Mouse (Mus musculus) thymus, postnatal 36 days (tissue): ENCODE measurements around the gene Dab1.

Source experiments
- DNase-seq, 2 experiments: peaks; one replicate each; pipeline ENCODE4 v3.0.0; 2022; ENCODE audit warnings: mixed read lengths in 2 of 2

Dab1 gene

DNA sequence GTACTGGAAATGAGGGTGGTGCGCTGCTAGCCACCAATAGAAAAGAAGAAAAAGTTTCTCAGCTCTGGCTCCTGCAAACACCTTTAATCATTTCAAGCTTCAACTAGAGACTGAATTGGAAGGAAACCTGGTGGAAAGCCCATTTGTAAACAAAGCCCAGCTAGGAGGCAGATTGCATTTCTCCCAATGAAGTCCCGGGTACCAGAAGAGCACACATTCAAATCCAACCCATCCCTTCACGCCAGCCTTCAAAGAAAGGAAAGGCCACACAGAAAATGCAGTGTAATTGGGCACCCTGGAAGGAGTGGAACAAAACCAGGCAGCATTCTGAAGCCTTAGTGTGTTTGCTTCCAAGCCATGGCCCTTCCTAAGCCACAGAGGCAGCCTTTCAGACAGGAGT is 776.4 kb downstream of the Dab1 start:
- no peak for DNase-seq

- DNase-seq = no peak
Observed at GRCm38 (mm10) chr4:104396095-104396494, 776.9 kb downstream of the Dab1 start.

- DNase-seq = no peak
Observed at GRCm38 (mm10) chr4:104399106-104399730, 780.1 kb downstream of the Dab1 start.

DNA sequence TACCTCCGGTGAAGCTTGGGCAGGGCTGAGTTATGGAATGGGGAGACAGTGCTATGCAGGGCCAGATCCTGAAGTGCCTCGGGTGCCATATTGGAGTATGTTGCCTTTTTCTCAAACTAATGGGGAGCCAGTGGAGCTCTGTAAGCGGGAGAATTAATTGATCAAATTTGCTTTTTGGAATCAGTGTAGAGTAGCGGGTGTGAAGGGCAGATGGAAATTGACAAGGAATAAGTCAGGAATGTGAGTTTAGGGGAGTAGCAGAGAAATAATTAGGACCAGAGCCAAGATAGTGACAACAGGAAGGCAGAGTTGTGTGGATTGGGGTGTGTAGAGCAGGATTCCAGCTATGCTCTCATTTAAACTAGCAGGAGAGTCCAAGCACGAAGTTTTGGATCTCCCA is 784.9 kb downstream of the Dab1 start:
- DNase-seq = no peak

DNA sequence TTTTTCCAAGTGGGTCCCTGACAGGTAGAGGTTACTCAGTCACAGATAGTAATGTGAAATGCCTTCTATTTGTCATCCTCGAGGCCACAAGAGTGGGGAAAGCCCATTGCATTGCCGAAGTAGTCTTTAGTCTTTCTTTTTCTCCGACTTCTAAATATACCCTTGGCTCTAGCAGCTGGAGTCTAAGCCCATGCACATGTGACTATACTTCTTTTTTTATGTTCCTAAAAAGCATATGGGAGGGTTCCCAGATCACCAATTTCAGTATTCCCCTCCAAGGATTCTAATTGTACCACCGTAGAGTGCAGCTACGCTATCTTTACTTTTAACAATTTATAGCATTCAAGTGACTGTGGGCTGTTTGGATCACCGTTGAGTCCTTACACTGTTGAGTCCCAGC is 791.8 kb downstream of the Dab1 start:
- DNase-seq = no peak

DNA sequence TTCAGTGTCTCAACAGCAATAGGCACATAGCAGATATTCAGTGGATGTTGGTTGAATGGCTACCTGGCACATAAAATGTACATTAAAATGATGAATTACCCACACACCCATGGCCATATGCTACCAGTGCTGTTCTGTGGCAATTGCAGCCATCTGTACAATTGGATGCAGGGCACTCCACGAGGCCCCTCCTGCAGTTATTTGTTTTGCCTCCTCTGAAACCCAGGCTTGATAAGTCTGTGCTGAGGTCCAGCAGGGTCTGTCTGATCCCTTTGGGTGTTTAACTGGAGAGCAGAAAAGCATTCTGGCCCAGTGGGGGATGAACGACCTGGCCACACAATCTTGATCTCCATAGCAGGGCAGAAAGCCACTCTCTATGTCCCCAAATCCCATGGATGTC is 796.3 kb downstream of the Dab1 start:
- no peak for DNase-seq

DNA sequence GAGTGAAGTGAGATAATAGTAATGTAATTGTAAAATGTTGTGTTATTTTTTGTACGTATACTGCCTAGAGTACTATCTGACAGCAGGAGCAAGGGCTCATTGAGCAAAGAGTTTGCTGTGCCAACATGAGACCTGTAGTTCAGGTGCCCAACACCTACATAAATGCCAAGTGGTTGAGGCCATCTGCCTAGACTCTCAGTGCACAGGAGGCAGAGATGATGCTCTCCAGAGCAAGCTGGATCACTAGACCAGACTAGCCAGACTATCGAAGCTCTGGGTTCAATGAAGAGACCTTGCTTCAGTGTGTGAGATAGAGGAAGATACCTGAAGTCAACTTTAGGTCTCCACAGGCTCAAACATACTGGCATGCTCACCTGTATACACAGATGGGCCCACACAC is 799.2 kb downstream of the Dab1 start:
- no peak for DNase-seq

- DNase-seq = no peak
Observed at GRCm38 (mm10) chr4:104420983-104421680, 802.0 kb downstream of the Dab1 start.

DNA sequence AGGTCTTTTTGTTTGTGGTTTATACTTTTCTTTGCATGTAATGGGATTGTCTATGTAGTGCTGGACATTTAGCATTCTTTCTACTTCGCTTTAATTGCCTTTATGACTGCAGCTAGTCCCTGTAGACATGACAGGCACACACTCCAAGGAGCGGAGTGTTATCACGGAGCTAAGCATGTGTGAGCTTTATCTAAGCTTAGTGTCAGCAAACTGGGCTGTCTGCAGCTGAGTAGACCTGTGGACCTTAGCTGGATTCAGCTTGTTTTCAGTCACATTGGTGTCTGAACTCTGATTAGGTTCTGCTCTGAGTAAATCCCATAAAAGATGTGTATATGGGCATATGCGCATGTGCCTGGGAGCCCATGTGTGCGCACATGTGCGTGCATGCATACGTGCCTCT is 810.0 kb downstream of the Dab1 start:
- DNase-seq = no peak

DNA sequence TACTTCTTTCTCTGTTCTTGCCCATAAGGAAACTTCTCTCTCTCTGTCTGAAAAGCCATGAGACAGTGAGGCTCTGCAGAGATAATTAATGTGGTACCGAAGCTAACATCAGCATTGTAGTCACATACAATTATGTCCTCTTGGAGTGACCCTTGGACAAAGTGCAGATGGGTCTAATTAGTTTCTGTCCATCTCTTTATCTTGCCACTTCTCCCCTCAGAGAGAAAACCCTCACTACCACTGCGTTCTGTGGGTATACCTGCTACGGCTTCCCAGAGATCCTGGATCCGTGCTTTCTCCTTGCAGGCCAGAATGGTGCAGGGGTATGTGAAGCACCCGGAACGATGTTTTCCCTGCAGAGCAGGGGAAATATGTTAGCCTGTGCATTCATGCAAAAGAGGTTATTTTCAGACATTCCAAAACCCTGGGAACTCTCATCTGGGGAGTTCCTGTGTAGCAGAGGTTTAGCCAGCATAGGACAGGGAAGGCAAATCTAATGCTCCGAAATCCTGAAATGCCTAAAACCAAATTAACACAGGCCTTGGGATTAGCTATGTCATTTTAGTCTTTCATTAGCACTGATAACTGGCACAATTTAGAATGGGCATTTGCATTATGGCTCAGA is 812.2 kb downstream of the Dab1 start:
- no peak for DNase-seq

- DNase-seq = no peak
Observed at GRCm38 (mm10) chr4:104432150-104432549, 813.0 kb downstream of the Dab1 start.

- no peak for DNase-seq
Observed at GRCm38 (mm10) chr4:104435736-104436135, 816.6 kb downstream of the Dab1 start.

- DNase-seq = no peak
Observed at GRCm38 (mm10) chr4:104436411-104436810, 817.3 kb downstream of the Dab1 start.

DNA sequence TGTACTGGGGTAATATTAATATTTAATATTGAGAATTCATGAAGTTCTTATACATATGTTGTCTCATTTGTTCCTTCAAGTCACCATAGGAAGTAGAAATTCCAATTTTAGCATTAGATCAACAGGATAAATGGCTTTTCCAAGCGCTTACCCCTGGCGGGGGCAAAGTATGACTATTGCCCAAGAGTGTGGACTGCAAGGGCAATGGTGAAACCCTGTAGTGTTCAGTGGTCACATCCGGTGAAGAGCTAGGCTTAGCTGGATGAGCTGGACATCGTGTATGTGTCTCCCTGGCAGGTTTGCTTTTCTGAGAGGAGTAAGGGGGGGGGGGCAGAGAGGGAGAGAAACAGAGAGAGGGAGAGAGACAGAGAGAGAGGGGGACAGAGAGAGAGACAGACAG is 819.6 kb downstream of the Dab1 start:
- DNase-seq = no peak

- DNase-seq = no peak
Observed at GRCm38 (mm10) chr4:104439641-104440040, 820.5 kb downstream of the Dab1 start.

- no peak for DNase-seq
Observed at GRCm38 (mm10) chr4:104442925-104443747, 824.0 kb downstream of the Dab1 start.

DNA sequence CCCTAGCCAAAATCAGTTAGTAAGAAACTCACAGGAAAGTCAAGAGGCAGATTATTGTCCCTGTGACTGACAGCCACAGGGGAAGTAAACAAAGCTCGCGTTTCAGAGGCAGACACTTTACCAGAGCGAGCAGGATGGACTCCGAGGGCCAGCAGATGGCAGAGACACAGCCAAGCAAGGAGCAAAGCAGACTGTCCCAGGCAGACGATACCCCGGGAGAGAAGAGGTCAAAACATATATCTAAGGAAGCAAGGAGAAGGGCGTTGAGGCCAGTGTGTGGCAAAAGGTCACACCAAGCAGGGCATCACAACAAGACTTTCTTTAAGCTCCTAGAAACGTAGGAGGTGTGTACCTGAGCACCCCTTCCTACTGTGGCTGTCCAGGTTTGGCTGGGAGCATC is 824.6 kb downstream of the Dab1 start:
- DNase-seq = no peak

DNA sequence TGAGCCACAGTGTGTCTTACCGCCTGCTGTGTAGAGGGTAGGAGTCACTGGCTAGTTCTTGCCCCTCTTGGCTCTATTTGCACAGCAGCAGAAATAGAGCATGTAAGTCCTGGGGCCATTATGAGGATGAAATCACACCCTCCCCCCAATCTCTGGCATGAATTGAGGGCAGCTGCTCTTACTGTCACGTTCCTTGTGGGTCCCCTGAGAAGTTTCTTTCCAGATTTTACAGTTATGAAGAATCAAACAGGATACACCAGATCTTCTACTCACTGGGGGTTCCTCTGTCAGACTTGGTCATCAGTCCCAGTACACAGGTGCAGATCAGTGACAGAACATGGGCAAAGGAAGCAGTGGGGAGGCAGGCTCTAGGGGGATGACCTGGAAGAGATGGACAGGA is 825.8 kb downstream of the Dab1 start:
- DNase-seq = no peak

DNA sequence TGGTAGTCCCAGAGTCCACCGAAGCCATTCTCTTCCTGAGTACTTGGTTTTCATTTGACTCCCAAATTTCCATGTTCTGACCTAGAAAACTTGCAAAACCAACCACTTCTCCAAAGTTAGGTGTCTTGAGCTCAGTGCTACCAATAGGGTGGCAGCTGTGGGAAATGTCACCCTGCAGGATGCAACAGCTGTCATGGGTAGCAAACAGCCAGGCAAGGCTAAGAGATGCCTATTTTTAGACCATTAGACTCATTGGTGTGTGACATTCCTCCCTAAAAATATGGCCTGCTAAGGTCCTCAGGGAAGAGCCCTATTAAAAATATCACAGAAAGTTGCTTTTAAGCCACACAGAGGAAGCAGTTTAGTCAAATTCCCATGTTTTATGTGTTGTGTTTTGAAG is 829.0 kb downstream of the Dab1 start:
- no peak for DNase-seq

- no peak for DNase-seq
Observed at GRCm38 (mm10) chr4:104450645-104451044, 831.5 kb downstream of the Dab1 start.

- no peak for DNase-seq
Observed at GRCm38 (mm10) chr4:104452587-104452986, 833.4 kb downstream of the Dab1 start.

- DNase-seq = no peak
Observed at GRCm38 (mm10) chr4:104455151-104455550, 836.0 kb downstream of the Dab1 start.

DNA sequence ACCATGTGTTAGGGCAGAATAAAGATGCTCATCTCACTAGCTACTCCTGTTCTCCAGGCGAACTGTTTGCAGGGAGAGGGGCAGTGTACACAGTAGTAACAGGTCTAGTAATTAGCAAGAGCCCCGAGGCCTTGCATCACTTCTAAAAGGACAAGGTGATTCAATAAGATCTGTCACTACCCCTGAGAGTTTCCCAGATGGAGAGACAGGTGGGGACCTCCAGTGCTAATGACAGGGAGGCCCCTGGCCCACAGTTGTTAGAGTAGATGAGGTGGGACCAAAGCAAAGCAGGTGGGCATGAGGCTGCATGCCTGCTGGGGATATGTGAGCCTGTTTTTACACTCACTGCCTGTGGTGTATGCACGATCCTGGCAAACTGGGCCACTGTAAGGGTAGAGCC is 836.6 kb downstream of the Dab1 start:
- DNase-seq = no peak
